Mouse (Mus musculus) frontal cortex, postnatal 10 days (tissue): ENCODE results near the gene Sorcs2.

Source experiments
- DNase-seq, 2 experiments: peaks; one replicate each; pipeline ENCODE4 v3.0.0; 2022; ENCODE audit warnings: low spot score in 2 of 2, mixed read lengths in 1 of 2

Gene Sorcs2

GRCm38 (mm10) chr5:36397837-36398282 lies at the start of gene Sorcs2:
TSS of gene Sorcs2 (minus strand) at chr5:36398139.
- peak; percentile 57 to 83 for DNase-seq

- no peak for DNase-seq
These were observed 48.4 kb upstream of the Sorcs2 start for GRCm38 (mm10) chr5:36446166-36446890.

GRCm38 (mm10) chr5:36445028-36445427 lies 47.1 kb upstream of the Sorcs2 start:
- DNase-seq, result no peak

DNA sequence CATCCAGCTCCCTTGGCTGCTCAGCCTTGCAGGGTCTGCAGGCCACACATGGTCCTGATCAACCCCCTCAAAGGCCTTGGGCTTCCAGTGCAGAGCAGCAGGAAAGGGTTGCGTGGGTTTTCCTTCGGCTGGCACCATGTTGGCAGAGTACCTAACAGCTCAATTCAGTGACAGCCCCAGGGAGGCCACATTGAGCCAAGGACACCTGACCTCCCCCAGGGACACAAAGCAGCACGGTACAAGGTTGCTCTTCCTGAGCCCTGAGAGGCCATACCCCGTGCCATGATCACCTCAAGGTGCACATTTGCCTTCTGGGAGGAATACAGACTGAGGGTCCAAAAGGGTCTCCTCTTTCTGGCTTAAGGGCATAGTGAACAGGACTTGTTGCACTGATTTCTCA lies 46.7 kb upstream of the Sorcs2 start:
- no peak for DNase-seq

DNA sequence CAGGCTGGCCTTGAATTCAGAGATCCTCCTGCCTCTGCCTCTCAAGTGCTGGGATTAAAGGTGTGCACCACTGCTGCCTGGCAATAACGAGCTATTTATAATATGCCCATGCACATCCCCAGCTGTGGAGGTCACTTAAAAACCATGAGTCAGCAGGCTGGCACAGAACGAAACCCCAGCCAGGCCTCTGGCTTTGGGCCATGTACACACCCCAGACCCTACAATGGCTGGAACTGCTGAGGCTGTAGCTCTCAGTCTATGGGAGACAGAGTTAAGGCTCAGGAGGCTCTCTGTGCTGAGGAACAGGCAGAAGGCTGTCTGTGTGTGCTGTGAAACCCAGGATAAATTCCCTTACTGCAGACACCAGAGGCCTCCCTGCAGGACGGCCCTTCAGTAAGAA lies 42.8 kb upstream of the Sorcs2 start:
- DNase-seq, result no peak

DNA sequence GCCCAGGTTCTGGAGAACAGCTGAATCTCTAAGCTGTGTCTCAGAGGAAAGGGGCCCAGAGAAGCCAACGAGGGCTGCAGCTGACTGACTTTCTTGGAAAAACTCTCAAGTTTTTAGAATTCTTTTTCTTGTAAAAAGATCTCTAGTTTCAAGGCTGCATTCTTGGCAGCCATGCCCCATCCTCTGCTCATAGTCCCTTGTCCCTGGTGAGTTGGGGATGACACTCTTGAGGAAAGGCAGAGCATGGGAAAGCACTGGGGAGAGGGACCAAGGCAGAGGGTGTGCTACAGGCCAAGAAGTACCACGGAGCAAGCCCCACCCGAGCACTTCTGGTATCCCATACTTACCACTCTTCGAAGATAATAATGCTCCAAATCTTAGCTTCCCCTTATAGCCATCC lies 38.9 kb upstream of the Sorcs2 start:
- no peak for DNase-seq

DNA sequence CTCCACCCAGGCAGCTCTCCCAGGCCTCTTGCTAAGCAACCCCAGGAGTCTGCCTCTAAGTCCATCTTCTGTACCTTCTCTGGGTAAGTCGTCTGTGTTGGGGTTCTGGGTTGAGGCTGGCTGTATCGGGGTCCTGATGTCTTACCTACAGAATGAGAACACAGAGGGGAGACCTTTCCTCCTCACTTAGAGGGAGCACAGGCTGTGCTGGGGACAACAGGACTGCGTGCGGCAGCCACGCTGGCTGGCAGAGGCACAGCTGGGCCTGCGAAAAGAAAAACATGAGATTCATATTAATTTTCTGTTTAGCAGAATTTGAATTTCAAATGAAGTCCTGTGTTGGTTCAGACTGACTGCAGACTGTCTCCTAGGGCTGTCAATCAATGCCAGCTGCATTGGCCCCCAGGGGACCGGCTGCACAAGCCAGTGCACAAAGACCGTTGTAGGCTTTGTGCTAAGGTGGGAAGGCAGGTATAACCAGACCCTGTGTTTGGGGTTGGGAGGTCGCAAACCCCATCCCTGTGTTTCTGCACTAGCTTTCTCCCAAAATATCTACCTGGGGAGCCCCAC lies 36.5 kb upstream of the Sorcs2 start:
- DNase-seq, result no peak

DNA sequence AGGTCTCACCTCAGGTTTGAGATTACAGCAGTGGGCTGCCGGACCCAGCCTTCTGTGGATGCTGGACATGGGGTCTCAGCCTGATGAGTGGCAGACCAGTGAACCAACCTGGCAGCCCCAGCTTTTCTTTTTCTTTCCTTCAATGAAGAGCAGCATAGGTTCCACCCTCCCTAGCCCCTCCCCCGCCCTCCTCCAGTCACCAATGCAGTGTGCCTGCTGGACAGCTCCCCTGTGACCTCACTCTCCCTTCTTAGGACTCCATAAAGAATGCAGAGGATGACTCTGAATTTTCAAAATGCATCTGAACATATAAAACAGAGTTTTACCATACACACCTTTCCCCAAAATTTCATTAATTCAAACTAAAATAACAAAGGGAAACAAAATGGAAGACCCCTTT lies 33.8 kb upstream of the Sorcs2 start:
- no peak for DNase-seq

- DNase-seq, result no peak
These were observed 31.6 kb upstream of the Sorcs2 start for GRCm38 (mm10) chr5:36429551-36429950.

- DNase-seq, result no peak
These were observed 29.9 kb upstream of the Sorcs2 start for GRCm38 (mm10) chr5:36427831-36428230.

GRCm38 (mm10) chr5:36426404-36426803 lies 28.5 kb upstream of the Sorcs2 start:
- DNase-seq, result no peak

GRCm38 (mm10) chr5:36424676-36425075 lies 26.7 kb upstream of the Sorcs2 start:
- DNase-seq, result no peak

GRCm38 (mm10) chr5:36422689-36423088 lies 24.8 kb upstream of the Sorcs2 start:
- DNase-seq, result no peak

GRCm38 (mm10) chr5:36419861-36420260 lies 21.9 kb upstream of the Sorcs2 start:
- DNase-seq, result no peak

GRCm38 (mm10) chr5:36414712-36415331 lies 16.9 kb upstream of the Sorcs2 start:
- DNase-seq, result no peak

GRCm38 (mm10) chr5:36398463-36399364 lies 775 bp upstream of the Sorcs2 start:
- peak in 1 of 2 experiments; percentile 44 for DNase-seq

- DNase-seq, result peak in 1 of 2 experiments; percentile 24
These were observed 567 bp downstream of the Sorcs2 start for GRCm38 (mm10) chr5:36397384-36397759.

- no peak for DNase-seq
These were observed 1.2 kb downstream of the Sorcs2 start for GRCm38 (mm10) chr5:36396491-36397383.

GRCm38 (mm10) chr5:36396011-36396410 lies 1.9 kb downstream of the Sorcs2 start:
- DNase-seq, result peak; percentile 76 to 79

GRCm38 (mm10) chr5:36394840-36395515 lies 3.0 kb downstream of the Sorcs2 start:
- no peak for DNase-seq
